Mouse (Mus musculus) splenic B cell, adult 2 months (primary cell): Measurements from ENCODE around the gene Uimc1.
"Not testable (repeated sequence)": the region's sequence is repeated elsewhere in the genome, so short reads cannot be mapped to it uniquely, and the experiment has no call there.

Source experiments
- DNase-seq: peaks from one replicate; pipeline ENCODE4 v3.0.0-alpha.2; 2011; ENCODE audit warnings: low read depth, low spot score
- H3K27me3 ChIP-seq: 2 replicates; pipeline ENCODE4 v1.6.1; 2012; ENCODE audit warnings: mild to moderate bottlenecking, low read length, moderate library complexity, mixed read lengths; ENCODE audit not compliant: control insufficient read depth, poor library complexity, insufficient read depth, severe bottlenecking
- H3K36me3 ChIP-seq: 2 replicates; pipeline ENCODE4 v1.6.1; 2012; ENCODE audit warnings: mild to moderate bottlenecking, low read length, moderate library complexity, mixed read lengths; ENCODE audit not compliant: control insufficient read depth, poor library complexity, insufficient read depth, severe bottlenecking

The Uimc1 gene

DNA sequence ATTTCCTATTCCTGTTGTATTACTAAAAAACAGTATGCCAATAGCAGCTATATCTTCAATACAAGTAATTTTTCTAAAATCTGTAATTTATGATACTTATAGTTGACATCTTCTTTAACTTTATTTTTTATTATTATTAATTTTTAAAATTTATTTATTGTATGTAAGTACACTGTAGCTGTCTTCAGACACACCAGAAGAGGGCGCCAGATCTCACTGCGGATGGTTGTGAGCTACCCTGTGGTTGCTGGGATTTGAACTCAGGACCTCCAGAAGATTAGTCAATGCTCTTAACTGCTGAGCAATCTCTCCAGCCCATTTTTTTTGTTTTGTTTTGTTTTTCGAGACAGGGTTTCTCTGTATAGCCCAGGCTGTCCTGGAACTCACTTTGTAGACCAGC, 2.3 kb downstream of the Uimc1 start:
- DNase-seq = peak; percentile 28
- not testable (repeated sequence) for H3K27me3 ChIP-seq, H3K36me3 ChIP-seq

DNA sequence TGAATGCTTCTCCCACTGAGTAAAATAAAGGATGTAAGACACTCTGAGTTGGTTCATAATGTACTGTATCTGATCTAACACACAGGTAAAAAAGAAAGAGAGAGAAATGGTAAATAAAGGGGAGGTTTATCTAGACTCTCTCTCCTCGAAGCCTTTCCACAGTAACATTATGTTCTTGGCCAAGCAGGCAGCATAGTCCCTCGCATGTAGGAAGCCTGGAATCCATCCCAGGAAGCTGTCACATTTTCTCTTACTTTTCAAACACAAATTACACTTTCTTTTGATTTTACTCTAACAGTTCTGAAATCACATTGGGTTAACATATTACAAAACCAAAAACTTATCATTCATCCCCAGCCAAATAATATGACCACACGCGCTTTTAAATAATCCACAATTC, 7.5 kb downstream of the Uimc1 start:
- H3K36me3 ChIP-seq = 0 out of 2 replicates have a peak, but pooled peaks cover 4% of the 10 kb centered on the region
- DNase-seq = no peak
- no peaks in the 10 kb centered on the region for H3K27me3 ChIP-seq

DNA sequence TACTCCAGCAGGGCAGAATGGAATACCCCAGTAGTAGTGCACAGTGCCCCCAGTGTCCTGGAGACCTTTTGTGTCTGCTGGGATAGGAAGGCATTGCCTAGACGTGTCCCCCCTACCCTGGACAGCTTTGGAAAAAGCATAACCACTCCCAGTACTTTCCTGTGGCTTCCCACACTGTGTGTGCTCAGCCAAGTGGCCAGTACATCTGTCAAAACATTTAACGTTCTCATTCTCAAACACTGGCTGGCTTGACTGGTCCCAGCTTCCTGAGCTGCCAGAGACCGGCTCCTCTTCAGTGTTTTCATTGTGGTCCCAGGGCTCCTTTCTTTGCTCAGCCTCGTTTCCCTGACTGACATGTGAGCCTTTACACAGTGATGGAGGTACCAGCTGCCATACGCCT, 24.5 kb downstream of the Uimc1 start:
- Histone ChIP-seq H3K36me3 (peaks cover 16% of the 10 kb centered on the region), H3K27me3 (no peaks in the 10 kb centered on the region)
- no peak for DNase-seq

DNA sequence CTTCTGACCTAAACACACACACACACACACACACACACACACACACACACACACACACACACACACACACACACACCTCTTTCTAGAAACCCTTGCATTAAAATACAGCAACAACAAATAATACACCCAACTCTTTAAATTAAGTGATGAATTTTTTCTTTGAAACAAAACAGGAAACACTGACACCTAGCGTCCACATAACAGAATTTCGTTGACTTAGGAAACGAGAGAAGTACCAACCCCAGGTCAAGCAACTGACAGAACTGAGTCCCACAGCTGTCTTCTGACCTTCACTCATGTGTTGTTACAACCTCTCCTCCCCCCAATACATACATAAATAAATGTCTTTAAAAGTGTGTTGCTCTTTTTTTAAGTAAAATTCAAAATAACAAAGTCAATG, 28.8 kb downstream of the Uimc1 start:
- no peaks in the 10 kb centered on the region for H3K27me3 ChIP-seq
- DNase-seq = peak; percentile 73
- peaks cover 14% of the 10 kb centered on the region for H3K36me3 ChIP-seq

DNA sequence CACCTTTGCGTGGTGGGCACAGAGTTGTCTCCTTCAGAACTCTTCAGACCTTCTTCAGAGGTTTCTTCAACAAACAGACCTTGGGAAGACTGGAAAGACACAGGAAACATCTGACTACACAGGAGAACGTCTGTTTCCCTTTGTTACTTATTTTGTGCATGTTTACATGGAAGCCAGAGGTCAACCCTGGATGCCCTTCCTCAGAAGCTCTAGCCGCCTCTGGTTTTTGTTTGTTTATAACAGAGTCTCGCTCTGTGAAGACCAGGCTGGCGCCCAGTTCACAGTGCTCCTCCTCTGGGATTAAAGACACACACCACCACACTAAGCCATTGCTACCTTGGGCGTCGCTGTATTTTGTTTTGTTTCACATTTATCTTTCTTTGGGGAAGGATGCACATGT, 30.4 kb downstream of the Uimc1 start:
- Histone ChIP-seq H3K27me3 (no peaks in the 10 kb centered on the region), H3K36me3 (0 out of 2 replicates have a peak, but pooled peaks cover 7% of the 10 kb centered on the region)
- no peak for DNase-seq

DNA sequence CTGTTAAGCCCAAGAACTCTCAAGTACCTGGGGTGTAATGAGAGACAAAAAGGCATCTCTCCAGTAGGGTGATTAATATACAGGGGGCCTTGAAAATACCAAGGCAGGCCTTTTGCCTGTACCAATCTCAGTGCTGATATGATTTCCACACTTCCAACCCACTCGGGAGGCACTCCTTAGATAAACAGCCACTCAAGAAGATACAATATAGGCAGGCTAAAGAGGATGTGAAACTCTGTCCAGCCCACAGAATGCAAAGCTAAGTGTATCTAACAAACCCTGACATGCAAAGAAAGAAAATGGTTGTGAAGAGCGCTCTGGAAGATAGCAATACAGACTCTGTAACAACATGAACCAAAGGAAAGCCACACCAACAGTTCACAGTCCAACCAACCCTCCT, 36.8 kb downstream of the Uimc1 start:
- peak; percentile 71 for DNase-seq
- no peaks in the 10 kb centered on the region for H3K27me3 ChIP-seq

DNA sequence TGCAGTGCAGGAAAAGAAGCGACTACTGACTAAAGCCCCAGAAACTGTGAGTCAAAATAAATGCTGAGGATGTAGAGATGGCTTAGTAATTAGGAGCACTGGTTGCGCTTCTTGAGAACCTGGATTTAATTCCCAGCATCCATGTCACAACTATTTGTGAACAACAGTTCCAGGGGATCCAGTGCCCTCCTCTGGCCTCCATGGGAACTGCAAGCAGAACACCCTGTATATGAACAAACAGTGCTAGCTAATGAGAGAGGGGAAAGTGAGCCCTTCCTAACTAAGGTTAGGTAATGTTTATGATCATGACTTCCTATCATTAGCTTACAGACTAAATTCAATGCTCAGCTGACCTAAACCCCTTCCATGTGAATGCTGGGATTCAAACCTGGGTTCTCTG, 42.1 kb downstream of the Uimc1 start:
- Histone ChIP-seq H3K36me3 (peaks cover 2% of the 10 kb centered on the region; the same call in 1 of the 2 replicates), H3K27me3 (no peaks in the 10 kb centered on the region)
- DNase-seq = peak; percentile 54

More for the DNA sequence above, 36.8 kb downstream of the Uimc1 start:
- H3K36me3 ChIP-seq = 0 out of 2 replicates have a peak, but pooled peaks cover 1% of the 10 kb centered on the region

DNA sequence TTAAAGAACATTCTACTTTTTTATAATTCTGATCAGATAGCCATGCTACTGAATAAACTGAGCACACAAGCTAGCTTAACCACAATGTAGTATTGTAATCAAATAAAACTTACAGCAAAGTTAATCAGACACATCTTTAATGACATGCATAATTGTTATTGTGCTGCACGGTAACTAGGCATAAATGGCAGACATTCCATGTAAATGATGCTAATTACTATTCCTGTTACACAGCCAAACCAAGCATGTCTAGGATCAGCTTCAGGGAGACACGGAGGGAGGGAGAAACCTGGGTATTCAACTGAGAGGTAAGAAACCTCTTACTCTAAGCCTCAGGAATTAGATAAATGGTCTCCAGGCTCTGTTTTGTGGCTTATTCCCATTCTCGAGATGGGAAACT, 52.4 kb downstream of the Uimc1 start:
- Histone ChIP-seq H3K27me3 (no peaks in the 10 kb centered on the region), H3K36me3 (peaks cover 7% of the 10 kb centered on the region)
- DNase-seq = no peak

DNA sequence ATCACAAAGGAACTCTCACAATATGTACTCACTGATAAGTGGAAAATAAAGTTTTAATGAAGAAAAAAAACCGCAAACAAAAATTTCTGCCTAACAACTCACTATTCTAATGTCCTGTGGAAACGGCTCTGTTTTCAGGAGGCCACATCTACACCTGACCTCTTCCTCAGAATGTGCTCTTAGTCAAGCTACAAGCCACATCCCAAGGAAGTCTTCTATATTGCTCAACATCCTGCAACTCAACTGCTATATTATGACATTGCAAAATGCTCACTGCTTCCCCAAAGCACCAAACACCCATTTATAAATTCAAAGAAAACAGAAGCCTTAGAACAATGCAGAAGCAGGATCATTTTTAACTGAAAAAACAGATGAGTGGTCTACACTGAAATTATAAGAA, 60.1 kb downstream of the Uimc1 start:
- 0 out of 2 replicates have a peak, but pooled peaks cover 2% of the 10 kb centered on the region for H3K36me3 ChIP-seq

DNA sequence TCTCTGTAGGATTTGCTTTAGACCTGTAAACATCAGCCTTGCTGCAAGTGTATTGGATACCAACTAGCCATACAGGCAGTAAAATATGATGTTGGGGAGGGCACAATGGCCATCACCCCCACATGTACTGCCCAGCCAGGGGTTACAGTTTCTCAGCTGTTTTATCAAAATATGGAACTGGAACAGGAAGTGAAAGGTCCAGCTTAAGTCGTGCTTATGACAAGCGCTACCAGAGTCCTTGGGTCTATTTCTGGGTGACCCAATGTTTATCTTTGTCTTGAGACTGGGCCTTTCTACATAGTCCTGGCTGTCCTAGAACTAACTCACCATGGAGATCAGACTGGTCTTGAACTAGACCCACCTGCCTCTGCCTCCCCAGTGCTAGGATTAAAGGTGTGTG, 75.9 kb downstream of the Uimc1 start:
- DNase-seq = peak; percentile 41
- no peaks in the 10 kb centered on the region for H3K27me3 ChIP-seq

More for the DNA sequence above, 60.1 kb downstream of the Uimc1 start:
- no peaks in the 10 kb centered on the region for H3K27me3 ChIP-seq
- DNase-seq = no peak

DNA sequence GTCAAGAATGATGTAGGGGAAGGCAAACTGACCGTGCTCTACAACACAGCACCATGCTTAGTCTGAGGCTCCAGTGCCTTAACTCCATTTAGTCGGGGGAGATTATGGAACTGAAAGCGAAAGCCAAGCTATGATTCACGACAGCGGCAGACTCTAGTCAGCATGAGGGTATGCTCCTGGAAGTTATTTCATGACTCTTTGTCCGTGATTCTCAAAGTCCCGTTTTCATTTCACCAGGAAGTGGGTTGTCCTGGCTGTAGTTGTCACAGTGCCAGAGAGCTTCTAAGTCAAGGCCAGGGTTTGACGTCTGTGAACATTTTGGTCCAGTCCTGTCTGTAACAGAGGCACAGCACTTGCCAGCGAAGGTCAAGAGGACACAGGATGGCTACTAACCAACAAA, 77.4 kb downstream of the Uimc1 start:
- H3K27me3 ChIP-seq = no peaks in the 10 kb centered on the region
- H3K36me3 ChIP-seq = peaks cover 2% of the 10 kb centered on the region; the same call in 1 of the 2 replicates
- peak; percentile 60 for DNase-seq

More for the DNA sequence above, 75.9 kb downstream of the Uimc1 start:
- peaks cover 2% of the 10 kb centered on the region; the same call in 1 of the 2 replicates for H3K36me3 ChIP-seq

DNA sequence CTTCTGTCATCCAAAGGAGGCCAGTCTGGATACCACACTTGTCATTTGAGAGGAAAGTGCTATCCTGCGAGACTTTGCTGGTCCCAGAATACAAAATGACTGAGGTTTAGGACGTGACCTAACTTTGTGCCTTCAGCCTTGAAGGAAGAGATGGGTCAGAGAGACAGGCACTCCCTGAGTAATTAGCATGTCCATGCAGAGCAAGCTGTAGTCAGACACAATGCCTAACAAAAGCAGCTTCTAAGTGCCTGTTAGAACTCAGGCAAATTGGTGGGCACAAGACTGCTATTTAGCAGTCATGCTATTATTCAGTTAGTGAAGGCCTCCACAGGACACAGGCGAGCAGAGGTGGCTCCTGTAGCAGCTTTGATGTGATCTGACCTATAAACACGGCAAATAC, 77.8 kb downstream of the Uimc1 start:
- no peak for DNase-seq

DNA sequence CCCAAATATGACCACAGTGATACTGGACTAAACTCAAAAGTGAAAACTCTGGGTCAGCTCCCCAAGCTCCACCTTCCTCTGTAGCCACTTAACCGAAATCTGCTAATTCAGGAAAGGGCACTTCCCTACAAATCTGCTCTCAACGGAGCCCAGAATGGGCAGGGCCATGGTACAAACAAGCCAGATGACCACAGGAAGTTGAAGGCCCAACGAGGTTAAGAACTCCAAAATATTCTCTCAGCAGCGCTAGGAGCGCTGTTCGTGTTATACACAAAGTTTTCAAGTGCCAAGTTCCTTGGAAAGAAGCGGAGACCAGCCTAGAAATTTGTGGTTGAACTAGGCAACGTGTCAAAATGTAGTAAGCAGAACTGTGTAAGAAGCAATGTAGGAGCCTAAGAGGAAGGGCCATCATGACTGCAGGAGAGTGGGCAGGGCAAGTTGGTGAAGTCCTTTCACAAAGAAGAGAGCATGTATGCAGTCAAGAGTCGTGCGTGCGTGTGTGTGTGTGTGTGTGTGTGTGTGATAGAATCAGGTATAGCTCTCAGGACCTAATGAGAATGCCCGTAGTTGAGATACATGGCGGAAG, 78.8 kb downstream of the Uimc1 start, which contains the start of gene Hk3:
Gene Hk3, minus strand, starts transcription at position 192 of the 586 bp plus-strand sequence.
- Histone ChIP-seq H3K27me3 (no peaks in the 10 kb centered on the region), H3K36me3 (peaks cover 2% of the 10 kb centered on the region; the same call in 1 of the 2 replicates)
- DNase-seq = no peak

More for the DNA sequence above, 77.8 kb downstream of the Uimc1 start:
- Histone ChIP-seq H3K36me3 (peaks cover 2% of the 10 kb centered on the region; the same call in 1 of the 2 replicates), H3K27me3 (no peaks in the 10 kb centered on the region)

DNA sequence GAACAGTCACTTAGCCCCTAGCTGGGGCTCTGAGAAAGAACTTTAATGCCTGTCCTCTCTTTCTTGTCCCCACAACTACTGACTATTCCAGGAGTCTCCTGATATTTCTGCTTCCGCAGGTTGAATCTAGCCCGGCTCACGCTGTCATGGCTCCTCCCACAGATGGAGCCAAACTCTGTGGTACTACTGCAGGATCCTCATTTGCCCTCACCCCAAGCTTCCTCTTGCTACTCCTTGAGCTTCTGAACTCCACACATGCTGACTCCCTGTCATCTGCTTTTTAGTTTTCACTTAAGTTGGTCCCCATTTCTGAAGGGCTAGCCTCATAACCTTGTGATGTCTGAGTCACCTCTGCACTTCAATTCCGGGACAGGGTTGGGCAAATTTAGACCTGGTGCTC, 80.0 kb downstream of the Uimc1 start:
- no peak for DNase-seq
- no peaks in the 10 kb centered on the region for H3K27me3 ChIP-seq
- H3K36me3 ChIP-seq = no peaks in the 10 kb centered on the region

DNA sequence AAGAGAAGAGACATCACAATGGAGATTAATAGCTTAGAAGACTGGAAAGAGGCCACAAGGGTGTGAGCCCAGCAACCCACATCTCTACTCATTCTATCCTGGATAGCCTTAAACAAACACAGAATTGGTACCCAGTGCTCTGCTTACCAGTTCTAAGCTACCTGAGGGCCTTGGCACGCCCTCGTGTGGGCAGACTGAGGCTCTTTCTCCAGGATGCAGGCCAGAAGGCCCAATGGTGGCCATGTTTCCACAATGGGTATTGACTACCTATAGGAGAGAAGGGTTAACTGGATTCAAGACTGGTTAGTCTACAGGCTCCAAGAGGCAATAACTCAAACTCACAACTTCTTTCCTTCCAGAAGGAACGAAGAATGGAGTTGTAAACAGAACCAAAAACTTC, 80.9 kb downstream of the Uimc1 start:
- DNase-seq = no peak
- H3K36me3 ChIP-seq = no peaks in the 10 kb centered on the region

DNA sequence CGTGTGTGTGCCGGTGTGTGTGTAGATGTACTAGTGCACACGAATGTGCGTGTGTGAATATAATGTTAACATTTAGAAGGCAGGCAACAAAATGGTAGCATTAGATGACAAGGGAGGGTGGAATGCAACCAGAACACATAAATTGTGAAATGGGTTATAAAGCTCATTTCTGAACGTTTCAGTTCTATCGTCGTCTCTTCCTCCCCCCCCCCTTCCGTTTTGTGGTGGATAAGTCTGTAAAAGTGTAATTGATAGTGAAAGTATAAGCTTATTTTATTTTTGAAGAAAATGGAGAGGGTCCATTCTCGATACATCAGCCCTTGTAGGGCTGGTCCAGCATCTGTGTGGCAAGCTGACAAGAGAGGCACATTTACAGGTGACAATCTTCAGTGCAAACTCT, 81.4 kb downstream of the Uimc1 start:
- H3K27me3 ChIP-seq = no peaks in the 10 kb centered on the region
- no peak for DNase-seq
- H3K36me3 ChIP-seq = no peaks in the 10 kb centered on the region

More for the DNA sequence above, 80.9 kb downstream of the Uimc1 start:
- H3K27me3 ChIP-seq = no peaks in the 10 kb centered on the region
